Mouse (Mus musculus) adrenal gland, adult 2 months (tissue): ENCODE measurements at regions not wholly inside any gene's neighbourhood (a gene's known extent, or its start where the extent isn't known, plus 50 kb on each side); places are given as distances from the start of the nearest gene placed in this dataset.

Experiments
- DNase-seq: peaks from one replicate; pipeline ENCODE4 v3.0.0; 2021

- peak; percentile 31 for DNase-seq
These were observed 77.9 kb upstream of the Grem2 start for GRCm38 (mm10) chr1:174999265-175000200.

GRCm38 (mm10) chr1:174992520-174992919 lies 70.9 kb upstream of the Grem2 start:
- DNase-seq = peak; percentile 54

GRCm38 (mm10) chr1:174988590-174988989 lies 67.0 kb upstream of the Grem2 start:
- DNase-seq = no peak

- DNase-seq = no peak
These were observed 50.3 kb upstream of the Grem2 start for GRCm38 (mm10) chr1:174971895-174972294.
